Mouse (Mus musculus) spleen, adult 2 months (tissue): ENCODE data around the gene Cryaa. TPM values are rescaled to one million over a fixed set of nuclear protein-coding genes. Genes with fewer than 3 reads are reported as not detected.

Experiments used
- DNase-seq, 2 experiments: peaks; one replicate each; pipeline versions ENCODE4 v3.0.0 to v3.0.0-alpha.2; 2012 to 2021; ENCODE audit warnings: low spot score in 2 of 2, low read depth in 1 of 2
- H3K27ac ChIP-seq: fragments of 200-500 bp; 2 replicates; pipeline ENCODE4 v1.5.1; 2012; ENCODE audit warnings: low read length, inconsistent platforms; ENCODE audit not compliant: insufficient read depth
- H3K27me3 ChIP-seq: fragments of 200-500 bp; 2 replicates; pipeline ENCODE4 v1.6.1; 2012; ENCODE audit warnings: mild to moderate bottlenecking, moderate library complexity, low read length, inconsistent platforms; ENCODE audit not compliant: control insufficient read depth, insufficient read depth
- H3K36me3 ChIP-seq: fragments of 200-500 bp; 2 replicates; pipeline ENCODE4 v1.6.1; 2012; ENCODE audit warnings: mild to moderate bottlenecking, low read length, inconsistent platforms; ENCODE audit not compliant: control insufficient read depth, insufficient read depth
- H3K4me1 ChIP-seq: fragments of 200-500 bp; 2 replicates; pipeline ENCODE4 v1.6.1; 2011; ENCODE audit warnings: inconsistent platforms; ENCODE audit not compliant: control insufficient read depth, insufficient read depth, insufficient read length
- H3K4me3 ChIP-seq: fragments of 200-500 bp; 2 replicates; pipeline ENCODE4 v1.5.1; 2011; ENCODE audit warnings: mild to moderate bottlenecking, inconsistent platforms; ENCODE audit not compliant: insufficient read depth, insufficient read length; ENCODE audit errors: extremely low read depth
- CTCF ChIP-seq: fragments of 200-500 bp; IDR thresholded peaks from 2 replicates; pipeline ENCODE4 v1.5.1; 2011; ENCODE audit warnings: mild to moderate bottlenecking, inconsistent platforms; ENCODE audit not compliant: insufficient read depth, insufficient read length, insufficient replicate concordance; ENCODE audit errors: extremely low read depth
- POLR2A ChIP-seq: fragments of 200-500 bp; IDR thresholded peaks from 2 replicates; pipeline ENCODE4 v1.6.1; 2011; ENCODE audit warnings: low read depth, low read length, inconsistent platforms
- WGBS: fragments of 180-500 bp; shearing (Covaris S2); methylation state at CpG from one replicate; pipeline ENCODE4 v1.1.7; 2018; 5-methylcytosine and 5-hydroxymethylcytosine counted together
- polyA plus RNA-seq: library from polyadenylated mRNA; depleted of rRNA; stranded (reverse); fragments of >200 nt; gene quantifications from 2 replicates; pipeline ENCODE4 v1.2.3, GENCODE M21; 2012

Cryaa gene
- polyA plus RNA-seq, 1 experiment, result 0.82 TPM

DNA sequence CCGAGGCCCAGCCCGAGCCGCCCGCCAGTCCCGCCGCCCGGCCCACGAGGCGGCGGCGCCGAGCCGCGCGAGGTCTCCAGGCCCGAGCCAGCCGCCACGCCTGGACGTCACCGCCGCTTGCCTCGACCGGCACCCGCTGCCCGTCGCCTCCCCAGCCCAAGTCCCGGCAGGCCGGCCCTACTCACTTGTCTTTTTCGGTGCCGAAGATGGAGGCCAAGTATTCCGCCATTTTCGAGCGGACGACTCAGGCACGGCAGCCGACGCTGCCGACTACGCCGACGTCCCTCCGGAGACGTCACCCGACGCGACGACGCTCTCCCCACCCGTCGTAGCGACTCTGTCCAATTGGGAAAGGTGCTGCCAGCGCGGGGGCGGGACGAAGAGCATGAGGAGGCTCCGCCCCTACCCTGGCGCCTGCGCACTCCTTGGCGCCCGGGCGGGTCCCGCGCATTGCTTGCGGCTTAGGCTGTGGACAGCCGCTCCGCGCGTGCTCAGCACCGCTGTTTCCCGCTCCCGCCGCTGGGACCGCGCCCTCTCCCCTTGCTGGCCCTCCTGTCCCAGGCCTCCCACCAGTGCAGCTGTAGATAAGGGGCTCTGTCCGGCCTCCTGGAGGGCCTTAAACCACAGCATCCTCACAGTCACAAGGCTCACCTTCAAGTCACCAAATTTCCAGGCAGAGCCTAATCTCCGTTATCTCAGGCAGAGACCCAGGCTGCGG lies 19.0 kb upstream of the Cryaa start, which contains the start of gene U2af1:
U2af1 (minus strand) TSS at position 425 of the 718 bp plus-strand sequence.
- Histone ChIP-seq H3K27me3 (no peaks in the 10 kb centered on the region), H3K27ac (peak within 1 kb of the TSS; percentile 84), H3K36me3 (peaks cover 11% of the 10 kb centered on the region), H3K4me1 (peaks cover 5% of the 10 kb centered on the region; the same call in 1 of the 2 replicates), H3K4me3 (peak within 1 kb of the TSS; percentile 88)
- WGBS, result 1% methylated on average over 75 of the region's 77 CpGs
- no peak for TF ChIP-seq CTCF
- peak; percentile 15 for TF ChIP-seq POLR2A
- DNase-seq, result peak; percentile 91 to 94

DNA sequence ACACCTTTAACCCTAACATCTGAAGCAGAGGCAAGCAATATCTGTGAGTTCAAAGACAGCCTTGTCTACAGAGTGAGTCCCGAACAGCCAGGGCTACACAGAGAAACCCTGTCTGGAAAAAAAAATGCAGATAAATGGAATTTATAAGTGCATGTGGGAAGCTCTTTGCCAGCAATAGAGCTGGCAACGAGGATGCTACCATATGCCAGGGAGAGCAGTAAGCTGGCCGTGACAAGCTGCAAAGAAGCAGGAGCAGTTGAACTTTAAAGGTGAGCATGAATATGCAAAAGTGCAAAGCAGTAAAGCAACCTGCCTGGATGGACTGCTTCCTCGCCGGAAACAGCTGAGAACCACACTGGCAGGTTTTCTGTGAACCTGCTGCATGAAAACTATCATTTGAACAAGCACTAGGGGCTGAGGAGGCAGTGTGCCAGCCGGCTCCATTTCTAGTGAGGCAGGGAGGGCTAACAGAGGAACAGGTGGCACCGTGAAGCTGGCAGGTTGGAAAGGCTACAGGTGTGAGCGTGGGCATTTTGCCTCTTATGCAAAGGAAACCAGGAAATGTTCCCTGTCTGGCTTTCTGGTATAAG lies 16.9 kb upstream of the Cryaa start:
- Histone ChIP-seq H3K4me1 (peaks cover 5% of the 10 kb centered on the region; the same call in 1 of the 2 replicates), H3K27me3 (no peaks in the 10 kb centered on the region), H3K27ac (no peak overlapping the region), H3K4me3 (no peak overlapping the region), H3K36me3 (0 out of 2 replicates have a peak, but pooled peaks cover under 1% of the 10 kb centered on the region)
- no peak for DNase-seq
- no peak for TF ChIP-seq CTCF
- no peak for TF ChIP-seq POLR2A
- 83% methylated on average over 8 of the region's 8 CpGs for WGBS

DNA sequence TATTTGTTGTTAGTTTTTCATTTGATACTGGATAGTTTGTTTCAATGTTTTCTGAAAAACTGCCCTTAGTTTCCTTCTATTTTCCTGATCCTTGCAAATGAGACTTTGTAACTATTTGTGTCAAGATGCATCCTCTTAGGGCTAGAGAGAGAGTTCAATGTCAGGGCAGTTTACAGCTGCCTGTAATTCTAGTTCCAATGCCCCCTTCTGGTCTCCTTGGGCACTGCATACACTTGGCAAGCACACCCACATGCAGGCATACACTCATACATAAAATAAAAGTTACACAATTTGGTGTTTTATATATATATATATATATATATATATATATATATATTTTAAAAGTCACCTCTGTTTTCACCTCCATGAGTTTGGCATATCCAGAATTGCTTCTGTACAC lies 14.8 kb upstream of the Cryaa start:
- Histone ChIP-seq H3K27me3 (no peaks in the 10 kb centered on the region), H3K36me3 (no peaks in the 10 kb centered on the region), H3K4me1 (no peaks in the 10 kb centered on the region; the same call in 1 of the 2 replicates), H3K27ac (no peak overlapping the region), H3K4me3 (no peak overlapping the region)
- TF ChIP-seq POLR2A (no peak), CTCF (no peak)
- no peak for DNase-seq

- TF ChIP-seq CTCF (peak; percentile 93), POLR2A (no peak)
- no peaks in the 10 kb centered on the region for H3K4me1 ChIP-seq
- peak; percentile 52 to 84 for DNase-seq
- no peak overlapping the region for H3K4me3 ChIP-seq
- no peaks in the 10 kb centered on the region for H3K36me3 ChIP-seq
- H3K27ac ChIP-seq, result no peak overlapping the region
- H3K27me3 ChIP-seq, result no peaks in the 10 kb centered on the region
- 2% methylated on average over 4 of the region's 4 CpGs for WGBS
These were observed 12.8 kb upstream of the Cryaa start for GRCm38 (mm10) chr17:31664760-31665159.

DNA sequence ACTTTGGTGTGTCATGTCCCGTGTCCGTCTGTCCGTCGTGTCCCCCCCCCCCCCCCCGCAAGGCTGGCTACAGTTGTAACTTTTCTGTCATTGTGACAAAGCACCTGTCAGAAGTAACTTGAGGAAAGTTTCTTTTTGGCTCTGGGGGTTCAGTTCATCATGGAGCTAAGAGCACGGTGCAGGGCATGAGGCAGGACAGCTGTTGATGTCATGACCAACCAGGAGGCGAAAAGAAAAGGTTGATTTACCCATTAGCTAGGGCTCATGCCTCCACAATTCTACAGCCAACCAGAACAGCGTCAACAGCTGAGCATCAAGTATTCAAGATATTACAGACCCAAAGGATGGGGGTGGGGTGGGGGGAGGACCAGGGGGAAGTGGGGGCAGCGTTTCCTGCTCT lies 9.3 kb upstream of the Cryaa start:
- DNase-seq, result no peak
- H3K4me3 ChIP-seq, result no peak overlapping the region
- H3K4me1 ChIP-seq, result no peaks in the 10 kb centered on the region
- no peaks in the 10 kb centered on the region for H3K36me3 ChIP-seq
- no peaks in the 10 kb centered on the region for H3K27me3 ChIP-seq
- no peak overlapping the region for H3K27ac ChIP-seq
- TF ChIP-seq POLR2A, result no peak
- 52% methylated on average over 9 of the region's 9 CpGs for WGBS

- Histone ChIP-seq H3K27ac (no peak overlapping the region), H3K4me3 (no peak overlapping the region), H3K36me3 (no peaks in the 10 kb centered on the region), H3K4me1 (no peaks in the 10 kb centered on the region), H3K27me3 (no peaks in the 10 kb centered on the region)
- TF ChIP-seq POLR2A (no peak), CTCF (no peak)
- 74% methylated on average over 11 of the region's 11 CpGs for WGBS
- DNase-seq, result no peak
These were observed 7.4 kb upstream of the Cryaa start for GRCm38 (mm10) chr17:31670163-31670562.

DNA sequence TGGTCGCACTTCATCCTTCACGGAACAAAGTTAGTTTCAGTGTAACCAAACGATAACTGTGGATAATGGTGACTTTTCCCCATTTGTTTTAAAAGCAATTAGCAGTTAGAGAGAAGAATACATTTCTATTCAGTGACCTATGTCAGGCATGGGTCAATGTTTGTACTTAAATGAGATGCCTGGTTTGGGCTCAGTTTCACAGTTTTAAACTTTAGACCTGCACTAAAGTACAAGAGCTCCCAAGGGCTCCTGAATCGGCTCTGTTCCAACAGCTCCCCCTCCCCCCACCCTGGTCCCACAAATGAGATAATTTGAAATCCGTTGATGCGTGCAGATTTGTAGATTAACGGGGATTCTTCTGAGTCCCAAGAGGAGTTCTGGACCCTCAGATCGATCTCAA lies 5.9 kb upstream of the Cryaa start:
- TF ChIP-seq POLR2A, result no peak
- no peak for TF ChIP-seq CTCF
- no peak overlapping the region for H3K27ac ChIP-seq
- H3K4me3 ChIP-seq, result no peak overlapping the region
- no peaks in the 10 kb centered on the region for H3K27me3 ChIP-seq
- DNase-seq, result no peak
- no peaks in the 10 kb centered on the region for H3K36me3 ChIP-seq
- 84% methylated on average over 8 of the region's 8 CpGs for WGBS
- no peaks in the 10 kb centered on the region for H3K4me1 ChIP-seq
